Mouse (Mus musculus) c-Kit-positive CD71-positive TER-119-negative erythroid progenitor cells, embryonic 14.5 days (primary cell): ENCODE measurements around the gene 5031439G07Rik.
"Not testable (repeated sequence)": the region's sequence is repeated elsewhere in the genome, so short reads cannot be mapped to it uniquely, and the experiment has no call there.

ENCODE experiments used
- DNase-seq: peaks from one replicate; pipeline ENCODE4 v3.0.0-alpha.2; 2013; ENCODE audit warnings: low read depth

The 5031439G07Rik gene

DNA sequence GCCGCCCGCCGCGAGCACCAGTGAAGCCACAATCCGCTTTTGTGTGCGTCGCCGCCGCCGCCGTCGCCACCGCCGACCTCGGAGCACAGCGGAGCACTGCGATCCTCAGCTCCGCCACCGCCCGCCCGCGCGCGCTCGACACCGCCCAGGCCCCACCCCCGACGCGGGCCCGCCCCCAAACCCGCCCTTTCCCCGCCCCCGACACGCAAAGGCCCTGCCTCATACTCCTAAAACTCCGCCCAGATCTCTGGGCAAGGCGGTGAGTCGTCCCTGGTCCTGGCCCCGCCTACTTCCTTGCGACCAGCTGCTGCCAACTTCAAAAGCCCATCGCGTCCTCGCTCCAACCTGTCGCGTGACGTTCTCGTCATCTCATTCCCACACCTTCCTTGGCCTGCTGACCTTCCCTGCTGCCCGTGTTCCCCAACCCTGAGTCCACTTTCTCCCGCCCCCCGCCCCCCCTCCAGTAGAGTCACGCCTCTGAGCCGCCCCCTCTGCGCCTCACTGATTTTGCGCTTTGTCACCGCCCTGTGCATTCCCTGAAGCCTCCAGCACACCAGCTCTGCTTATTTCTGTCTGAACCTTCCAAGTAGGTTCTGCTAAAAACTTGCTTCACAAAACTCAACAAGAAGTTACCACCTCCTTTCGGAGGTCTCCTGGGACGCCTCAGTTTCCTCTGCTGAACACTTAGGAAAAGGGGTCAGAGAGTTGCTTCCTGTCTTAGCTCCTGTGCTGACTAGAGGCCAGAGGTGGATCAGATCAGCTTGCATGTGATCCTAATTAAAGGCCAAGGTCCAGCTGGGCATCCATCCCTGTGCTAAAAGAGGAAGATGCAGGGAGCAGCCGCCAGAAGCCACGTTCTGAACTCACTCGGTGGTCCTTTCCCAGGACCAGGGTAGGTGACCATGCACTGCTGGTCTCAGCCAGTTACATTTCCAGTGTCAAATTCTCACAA lies at the start of gene 5031439G07Rik:
5031439G07Rik (minus strand) TSS at position 678 of the 952 bp plus-strand sequence.
- DNase-seq, result peak; percentile 89

DNA sequence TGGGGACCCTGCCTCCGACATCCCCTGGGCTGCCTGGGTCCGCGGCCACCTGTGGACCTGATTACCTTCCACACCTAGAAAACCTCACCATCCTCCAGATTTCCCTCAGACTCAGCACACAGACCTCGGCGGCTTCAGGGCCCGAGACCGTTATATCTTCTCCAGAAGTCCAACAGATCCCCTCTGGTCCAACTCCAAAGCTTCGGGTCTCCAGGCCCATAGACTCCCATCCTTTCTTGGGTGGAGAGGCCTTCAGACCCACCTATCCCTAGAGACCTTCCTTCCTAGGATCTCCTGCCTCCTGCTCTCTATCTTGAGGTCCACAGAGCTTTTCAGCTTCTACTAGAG lies 49.0 kb upstream of the 5031439G07Rik start:
- no peak for DNase-seq

DNA sequence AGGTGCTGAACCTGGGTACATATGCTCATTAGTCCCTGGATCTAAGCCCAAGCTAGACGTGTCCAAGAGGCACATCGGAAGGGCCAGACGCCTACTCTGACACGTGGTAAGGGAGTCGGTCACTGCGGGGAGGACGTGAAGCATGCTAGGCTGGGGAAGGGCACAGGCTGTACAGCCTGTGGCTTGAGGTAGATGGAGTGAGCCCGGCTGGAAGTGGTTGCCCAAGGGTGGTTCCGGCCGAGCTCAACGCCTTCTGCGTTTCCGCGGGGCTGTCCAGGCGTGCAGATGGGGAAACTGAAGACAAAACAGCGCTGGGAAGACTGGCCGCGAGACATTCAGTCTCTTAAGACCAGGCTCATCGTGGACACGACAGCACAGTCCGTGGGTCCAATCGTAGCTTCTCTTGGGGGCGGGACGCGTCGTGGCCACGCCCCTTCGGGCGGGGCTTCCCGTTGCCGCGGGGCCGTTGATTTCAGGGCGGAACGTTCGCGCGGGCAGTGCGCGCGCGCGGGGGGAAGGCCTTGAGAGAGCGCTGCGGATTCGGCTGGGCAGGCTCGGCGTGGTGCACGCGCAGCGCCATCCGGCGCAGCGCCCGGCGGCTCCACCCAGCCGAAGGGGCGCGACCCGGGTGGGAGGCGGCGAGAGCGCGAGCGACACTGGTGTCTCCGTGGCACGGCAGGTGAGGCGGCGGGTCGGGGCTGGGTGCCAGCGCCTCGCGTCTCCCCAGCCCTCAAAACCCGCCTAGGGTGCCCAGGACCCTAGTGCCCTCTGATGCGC lies 48.4 kb upstream of the 5031439G07Rik start:
- peak; percentile 91 for DNase-seq

DNA sequence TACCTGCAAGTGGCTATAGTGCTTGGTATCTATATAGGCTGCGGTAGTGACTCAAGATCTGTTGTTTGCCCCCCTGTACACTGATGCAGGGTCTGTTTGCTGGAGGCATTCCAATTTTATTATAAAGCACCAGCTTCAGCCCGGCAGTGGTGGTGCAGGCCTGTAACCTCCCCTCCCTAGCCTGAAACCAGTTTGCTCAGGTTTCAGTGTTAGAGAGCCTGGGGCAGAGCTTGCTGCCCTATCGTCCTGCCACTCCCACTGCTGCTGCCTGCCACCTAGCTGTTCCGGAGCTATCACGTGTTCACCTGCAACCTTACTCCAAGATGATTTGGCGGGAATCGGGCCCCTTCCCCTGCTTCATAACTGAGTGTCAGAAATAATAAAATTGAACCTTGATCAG lies 45.6 kb upstream of the 5031439G07Rik start:
- DNase-seq, result not testable (repeated sequence)

DNA sequence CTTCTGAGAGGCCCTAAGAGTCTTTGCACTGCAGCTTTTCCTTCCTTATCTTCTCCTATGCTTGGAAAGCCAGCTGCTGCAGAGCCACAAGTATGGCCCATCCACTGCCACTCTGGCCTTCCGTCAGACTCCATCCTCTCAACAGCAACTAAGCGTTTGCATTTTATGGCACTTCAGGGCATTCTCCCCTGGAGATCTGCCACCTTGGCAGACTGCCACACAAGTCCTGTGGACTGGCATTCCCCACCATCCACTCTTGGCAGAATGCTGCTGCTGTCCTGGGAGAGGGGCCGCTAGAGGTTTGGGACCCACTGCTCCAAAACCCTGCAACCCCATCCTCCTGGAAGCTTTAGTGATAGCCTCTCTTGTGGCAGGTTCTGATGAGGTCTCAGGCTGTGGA lies 43.5 kb upstream of the 5031439G07Rik start:
- DNase-seq, result no peak

DNA sequence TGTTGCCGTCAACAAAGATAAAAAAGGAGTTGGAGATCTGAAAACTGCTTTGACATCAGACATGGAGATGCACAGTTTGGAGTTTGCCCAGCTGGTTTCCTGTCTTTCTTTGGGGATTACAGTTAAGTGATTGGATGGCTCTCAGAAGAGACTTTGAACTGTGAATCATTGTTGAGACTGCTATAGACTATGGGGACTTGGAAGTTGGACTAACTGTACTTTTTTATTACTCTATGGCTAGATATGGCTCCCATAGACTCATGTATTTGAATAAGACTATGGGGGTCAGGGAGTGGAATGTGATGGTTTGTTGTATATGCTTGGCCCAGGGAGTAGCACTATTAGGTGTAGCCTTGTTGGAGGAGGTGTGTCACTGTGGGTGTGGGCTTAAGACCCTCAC lies 42.3 kb upstream of the 5031439G07Rik start:
- DNase-seq, result not testable (repeated sequence)

DNA sequence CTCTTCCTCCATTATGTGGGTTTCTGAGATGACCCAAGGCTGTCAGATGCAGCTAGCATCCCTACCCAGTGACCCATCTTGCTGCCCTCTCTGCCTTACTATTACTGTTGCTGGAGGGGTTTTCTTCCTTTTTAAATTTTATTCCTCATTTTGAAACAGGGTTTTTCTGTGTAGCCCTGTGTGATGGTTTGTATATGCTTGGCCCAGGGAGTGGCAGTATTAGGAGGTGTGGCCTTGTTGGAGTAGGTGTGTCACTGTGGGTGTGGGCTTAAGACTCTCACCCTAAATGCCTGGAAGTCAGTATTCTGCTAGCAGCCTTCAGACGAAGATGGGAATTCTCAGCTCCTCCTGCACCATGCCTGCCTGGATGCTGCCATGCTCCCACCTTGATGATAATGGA lies 40.3 kb upstream of the 5031439G07Rik start, which contains the start of gene Fam118a:
Fam118a (plus strand) TSS at position 301 of the 400 bp plus-strand sequence.
- DNase-seq, result not testable (repeated sequence)

DNA sequence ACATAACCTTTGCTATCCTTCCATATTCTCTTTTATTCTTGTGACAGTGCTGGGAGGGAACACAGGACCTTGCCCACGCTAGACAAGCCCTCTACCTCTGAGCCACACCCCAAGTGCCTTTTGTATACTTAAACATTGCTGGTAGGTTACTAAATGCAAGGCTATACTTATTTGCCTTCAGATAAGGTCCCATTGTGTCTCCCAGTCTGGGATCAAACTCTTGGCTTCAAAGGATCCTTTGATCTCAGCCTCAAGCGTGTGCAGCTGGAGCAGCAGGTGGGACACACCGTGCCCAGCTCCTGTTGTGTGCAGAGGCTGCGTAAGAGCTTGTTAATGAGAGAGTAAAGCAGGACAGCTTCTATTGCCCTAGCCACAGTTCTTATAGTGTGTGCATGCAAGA lies 39.4 kb upstream of the 5031439G07Rik start:
- no peak for DNase-seq

DNA sequence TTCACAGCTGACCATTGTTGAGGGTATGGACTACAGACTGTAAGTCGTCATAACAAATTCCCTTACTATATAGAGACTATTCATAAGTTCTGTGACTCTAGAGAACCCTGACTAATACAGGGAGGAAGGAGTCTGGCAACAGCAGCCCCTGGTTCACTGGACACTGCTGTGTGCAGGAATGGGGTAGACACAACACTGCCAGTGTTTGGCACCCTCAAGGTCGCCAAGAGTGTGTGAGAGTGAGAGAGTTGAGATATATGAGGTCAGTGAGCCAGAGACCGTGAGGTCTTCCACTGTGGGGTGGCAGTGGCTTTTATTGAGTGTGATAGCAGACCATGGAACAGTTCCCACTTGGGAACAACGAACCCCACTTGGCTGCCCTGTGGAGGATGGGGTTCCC lies 37.8 kb upstream of the 5031439G07Rik start:
- no peak for DNase-seq

DNA sequence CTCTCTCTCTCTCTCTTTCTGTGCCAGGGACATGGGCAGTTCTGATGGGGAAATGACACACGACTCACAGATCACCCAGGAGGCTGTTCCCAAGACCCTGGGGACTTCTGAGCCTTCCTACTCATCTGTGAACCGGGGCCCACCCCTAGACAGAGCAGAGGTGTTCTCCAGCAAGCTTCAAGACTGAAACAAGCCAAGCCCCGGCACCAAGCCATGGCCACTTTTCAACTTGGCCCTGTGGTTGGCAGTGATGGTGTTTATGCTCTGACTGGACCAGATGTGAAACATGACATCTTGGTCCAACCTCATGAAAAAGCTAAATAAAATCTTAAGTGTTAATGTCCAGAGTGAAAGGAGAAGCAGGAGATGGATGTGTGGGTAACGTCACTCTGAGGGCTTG lies 33.9 kb upstream of the 5031439G07Rik start:
- no peak for DNase-seq

DNA sequence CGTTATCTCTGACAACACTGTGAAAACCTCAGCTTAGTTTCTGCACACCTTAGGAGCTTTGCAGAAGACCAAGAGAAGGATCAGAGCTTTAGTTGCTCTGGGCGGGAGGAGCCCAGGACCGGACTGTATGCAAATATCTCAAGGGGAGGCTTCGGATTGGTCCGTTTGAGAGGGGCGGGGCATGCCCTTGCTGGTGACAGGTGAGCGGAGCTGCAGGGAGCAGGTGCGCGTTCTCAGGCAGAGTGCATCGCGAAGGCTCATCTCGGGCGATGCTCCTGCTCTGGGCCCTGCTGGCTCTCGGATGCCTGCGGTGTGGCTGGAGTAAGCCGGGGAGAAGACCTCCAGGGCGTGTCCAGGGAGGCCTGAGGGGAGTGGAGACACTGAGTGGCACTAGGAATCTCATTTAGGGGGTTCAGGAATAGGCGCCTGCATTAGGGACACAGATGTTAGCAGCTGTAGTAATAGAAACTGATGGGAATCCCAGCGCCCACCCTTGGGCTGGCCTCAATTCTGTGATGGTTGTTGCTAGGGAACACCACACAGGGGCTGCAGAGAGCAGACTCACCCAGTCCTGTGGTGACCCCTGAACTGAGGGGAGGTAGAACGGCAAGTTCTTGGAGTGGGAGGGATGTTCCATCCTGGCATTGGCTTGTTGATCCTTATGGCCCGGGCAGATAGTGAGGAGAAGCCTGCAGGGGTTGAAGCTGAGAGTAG lies 28.8 kb upstream of the 5031439G07Rik start, which contains the start of gene Upk3a:
Upk3a (plus strand) TSS at position 191 of the 714 bp plus-strand sequence.
- DNase-seq, result no peak

DNA sequence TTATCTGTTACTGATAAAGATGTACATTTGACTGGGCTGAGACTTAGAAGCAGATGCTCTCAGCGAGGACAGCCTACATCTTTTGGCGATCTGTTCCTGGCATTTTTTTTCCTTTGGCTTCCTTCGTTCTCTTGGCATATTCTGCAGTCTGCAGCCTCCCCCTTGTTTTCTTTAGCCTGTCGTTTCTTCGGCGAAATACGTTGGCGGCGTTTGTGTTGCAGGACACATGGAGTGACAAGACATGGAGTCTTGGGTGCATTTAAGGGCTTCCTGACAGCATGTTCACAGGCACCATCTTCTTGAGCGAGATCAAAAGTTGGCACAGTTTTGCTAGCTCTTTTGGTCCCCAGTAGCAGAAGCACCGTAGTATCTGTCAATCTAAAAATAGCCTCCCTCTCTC lies 27.4 kb upstream of the 5031439G07Rik start:
- no peak for DNase-seq

DNA sequence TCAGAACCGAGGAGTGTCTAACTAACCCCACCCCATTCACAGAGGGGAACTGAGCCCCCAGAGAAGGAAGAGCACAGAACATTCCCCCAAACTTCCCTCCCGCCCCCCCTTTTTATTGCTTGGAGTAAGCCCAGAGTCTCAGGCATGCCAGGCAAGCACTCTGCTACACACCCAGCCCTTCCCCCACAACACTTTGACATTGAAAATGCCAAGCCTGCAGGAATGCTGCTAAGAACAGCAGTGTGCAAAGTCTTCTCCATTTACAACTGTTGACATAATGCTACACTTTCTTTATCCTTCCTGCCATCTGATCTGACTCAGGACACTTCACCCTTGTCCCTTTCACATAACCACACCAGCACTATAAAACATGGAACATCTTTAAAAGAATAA lies 24.3 kb upstream of the 5031439G07Rik start:
- DNase-seq, result no peak

DNA sequence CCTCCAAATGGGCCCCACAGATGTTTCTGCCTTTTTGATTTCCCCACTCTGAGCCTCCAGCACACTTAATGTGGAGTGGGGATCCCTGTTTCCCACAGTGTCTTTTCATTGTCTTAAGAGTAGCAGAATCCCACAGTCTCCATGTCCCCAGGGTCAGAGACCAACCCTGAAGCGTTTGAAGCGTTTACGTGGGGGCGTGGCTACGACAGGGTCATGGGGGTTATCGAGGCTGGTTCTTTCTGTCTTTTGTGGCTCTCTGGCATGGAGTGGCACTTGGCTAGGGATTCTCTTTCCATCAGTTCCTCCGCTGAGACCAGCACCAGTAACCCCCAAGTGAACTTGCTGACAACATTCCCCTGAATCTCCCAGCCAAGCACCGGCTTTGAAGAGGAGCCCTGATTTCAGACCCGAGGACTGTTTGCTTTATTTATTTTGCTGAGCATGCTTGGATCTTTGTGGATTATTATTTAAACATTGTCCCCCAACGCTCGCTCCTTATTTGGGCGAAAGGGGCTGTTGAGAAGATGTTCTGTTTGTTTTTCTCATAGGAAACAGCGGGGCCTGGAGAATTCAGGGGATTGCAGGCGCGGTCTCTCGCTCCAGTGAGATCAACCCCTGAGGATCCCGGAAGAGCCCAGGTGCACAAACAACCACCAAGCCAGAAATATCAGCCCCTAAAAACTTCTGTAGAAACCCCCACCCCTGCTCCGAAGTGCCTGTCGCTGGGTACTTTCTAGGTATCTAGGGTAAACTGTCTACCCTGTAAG lies 23.7 kb upstream of the 5031439G07Rik start:
- no peak for DNase-seq

DNA sequence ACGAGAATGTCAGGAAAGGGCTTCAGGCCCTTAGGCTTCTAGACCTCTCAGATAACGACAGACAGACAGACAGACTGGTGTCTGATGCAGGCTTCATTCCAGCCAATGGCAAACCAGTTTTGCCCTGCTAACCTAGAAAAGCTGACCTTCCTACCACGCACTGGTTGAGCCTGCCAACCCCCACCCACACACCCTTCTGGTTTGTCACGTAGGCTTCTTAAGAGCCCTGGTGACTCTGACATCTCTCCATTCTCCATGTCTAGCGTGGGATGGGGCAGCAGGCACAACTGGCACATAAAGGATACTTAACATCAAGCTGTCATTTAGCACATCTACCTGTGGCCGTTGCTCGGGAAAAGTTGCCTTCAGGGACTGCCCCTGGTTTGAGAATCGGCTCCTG lies 21.3 kb upstream of the 5031439G07Rik start:
- DNase-seq, result no peak

DNA sequence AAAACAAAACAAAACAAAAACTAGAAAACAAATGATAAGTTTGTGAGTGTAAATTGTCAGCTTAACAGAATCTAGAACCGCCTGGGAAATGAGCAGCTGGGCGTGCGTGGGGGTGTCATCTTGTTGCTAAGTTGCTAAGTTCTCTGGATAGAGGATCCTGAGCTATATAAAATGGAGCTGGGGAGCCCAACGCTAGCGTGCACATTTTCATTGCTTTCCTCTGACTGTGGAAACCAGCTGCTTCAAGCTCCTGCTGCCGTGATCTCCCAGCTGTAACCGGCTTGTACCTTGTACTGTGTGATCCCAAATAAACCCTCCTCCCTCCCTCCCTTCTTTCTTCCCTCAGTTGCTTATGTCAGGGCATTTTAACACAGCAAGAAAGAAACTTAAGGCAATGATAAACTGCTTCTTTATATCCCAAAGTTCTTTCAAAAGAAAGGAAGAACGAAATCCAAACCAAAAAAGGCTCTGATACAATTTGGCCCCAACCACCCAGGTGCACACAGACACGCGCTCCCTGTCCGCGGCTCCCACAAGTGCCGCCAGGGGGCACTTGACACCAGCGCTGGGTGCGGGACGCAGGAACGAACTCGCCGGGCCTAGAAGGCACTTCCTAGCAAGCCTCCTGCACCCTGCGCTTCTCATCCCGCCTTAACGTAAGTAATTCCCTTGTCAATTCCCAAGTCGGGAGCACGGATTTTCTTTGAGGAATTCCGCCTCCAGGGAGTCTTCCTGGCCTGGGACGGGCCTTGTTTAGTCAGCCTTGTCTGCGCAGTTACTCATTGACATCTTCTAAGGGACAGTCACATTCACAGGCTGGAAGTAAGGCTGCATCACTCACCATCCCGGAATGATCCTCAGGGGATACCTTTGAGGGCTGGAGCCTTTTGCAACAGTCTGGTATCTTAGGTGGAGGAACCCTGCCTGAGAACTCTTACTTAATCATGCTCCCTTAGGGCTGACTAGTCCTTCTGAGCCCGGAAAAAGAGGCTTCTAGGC lies 12.9 kb upstream of the 5031439G07Rik start:
- peak; percentile 39 for DNase-seq

DNA sequence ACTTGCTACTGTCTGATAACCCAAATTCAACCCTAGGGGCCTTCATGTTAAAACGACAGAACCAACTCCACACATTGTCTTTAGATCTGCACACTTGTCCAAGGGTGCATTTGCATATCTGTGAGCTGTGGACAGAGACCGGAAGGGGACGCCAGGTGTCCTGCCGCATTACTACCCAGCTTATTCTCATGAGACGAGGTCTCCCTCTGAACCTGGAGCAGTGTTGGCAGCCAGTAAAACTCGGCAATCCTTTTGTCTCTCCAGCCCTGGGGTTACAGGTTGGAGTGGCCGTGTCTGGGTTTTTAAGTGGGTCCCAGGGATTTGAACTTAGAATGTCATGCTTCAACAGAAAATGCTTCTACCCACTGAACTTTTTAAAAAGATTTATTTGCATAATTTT lies 11.6 kb upstream of the 5031439G07Rik start:
- DNase-seq, result no peak

DNA sequence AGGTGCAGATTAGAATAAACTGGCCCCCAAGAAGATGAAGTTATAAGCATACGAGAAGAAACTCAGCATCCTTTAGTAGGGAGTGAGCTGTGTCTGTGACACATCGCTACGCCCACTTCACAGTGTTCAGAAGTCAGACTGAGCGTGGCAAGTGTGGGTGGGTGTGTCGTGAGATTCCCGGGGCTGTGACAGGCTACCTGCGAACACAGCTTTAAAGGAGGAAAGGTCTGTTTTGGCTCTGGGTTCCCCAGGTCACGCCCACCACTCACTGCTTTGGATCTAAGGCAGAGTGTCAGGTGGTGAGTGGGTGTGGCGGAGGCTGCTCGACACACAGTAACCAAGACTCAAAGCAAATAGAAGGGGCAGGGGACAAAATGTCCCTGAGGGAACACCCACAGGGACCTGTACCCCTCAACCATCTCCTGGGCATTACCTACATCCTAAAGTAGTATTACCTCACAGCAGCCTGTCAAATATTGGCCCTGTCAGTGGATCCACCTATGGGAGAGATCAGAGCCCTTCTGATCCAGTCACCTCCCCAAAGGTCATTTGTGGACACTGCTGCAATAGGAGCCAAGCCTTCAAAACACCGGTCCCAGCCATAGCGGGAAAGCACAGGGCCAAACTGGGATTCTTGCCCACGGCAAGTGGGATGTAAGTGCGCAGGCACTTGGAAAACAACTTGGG lies 9.6 kb upstream of the 5031439G07Rik start:
- DNase-seq, result no peak

DNA sequence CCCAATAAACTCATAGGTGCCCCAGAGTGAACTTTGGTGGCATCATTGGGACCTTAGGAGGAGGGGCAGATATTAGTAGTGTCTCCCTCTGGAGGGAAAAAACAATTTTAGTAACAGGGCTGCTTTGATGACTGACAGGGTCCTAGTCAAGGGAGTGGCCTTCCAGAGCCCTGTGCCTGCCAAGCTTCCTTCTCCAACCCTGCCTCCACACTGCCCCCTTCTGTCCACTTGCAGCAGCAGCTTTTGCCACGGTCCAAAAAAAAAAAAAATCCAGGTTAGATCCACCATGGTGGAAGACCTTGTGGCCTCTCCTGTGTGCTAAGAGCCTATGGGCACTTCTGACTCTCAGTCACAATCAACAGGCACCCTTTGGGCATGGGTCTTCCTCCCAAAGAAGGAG lies 7.6 kb upstream of the 5031439G07Rik start:
- peak; percentile 44 for DNase-seq

DNA sequence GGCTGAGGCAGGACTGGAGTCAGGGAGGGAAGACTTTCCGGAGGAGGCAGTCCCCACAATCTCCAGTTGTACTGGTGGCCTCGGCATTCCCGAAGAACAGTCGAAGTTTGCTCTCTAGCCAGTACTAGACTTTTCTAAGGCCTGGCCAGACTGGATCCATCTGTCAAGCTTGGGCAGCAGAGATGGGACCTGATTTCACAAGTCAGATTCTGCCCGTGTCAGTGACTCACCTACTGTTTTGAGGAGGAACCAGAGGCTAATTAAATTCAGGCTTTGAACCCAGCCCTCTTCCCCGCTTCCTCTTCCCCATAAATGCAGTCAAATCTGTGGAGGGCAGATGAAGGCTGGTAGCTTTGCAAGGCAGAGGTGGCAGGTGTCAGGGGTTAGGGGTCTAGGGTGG lies 6.7 kb upstream of the 5031439G07Rik start:
- DNase-seq, result no peak
